Mouse (Mus musculus): ENCODE data around the gene Crybb2.

Crybb2 gene

GRCm38 (mm10) chr5:113030082-113030481, 39.8 kb downstream of the Crybb2 start:
- no peak for DNase-seq

GRCm38 (mm10) chr5:113026706-113027105, 43.2 kb downstream of the Crybb2 start:
- DNase-seq = no peak

GRCm38 (mm10) chr5:113024154-113024764, 45.7 kb downstream of the Crybb2 start:
- peak; percentile 30 to 39 for DNase-seq

GRCm38 (mm10) chr5:113018190-113018589, 51.7 kb downstream of the Crybb2 start:
- no peak for DNase-seq

GRCm38 (mm10) chr5:113017004-113017403, 52.9 kb downstream of the Crybb2 start:
- no peak for DNase-seq

GRCm38 (mm10) chr5:113015236-113016061, 54.5 kb downstream of the Crybb2 start, which contains the start of gene Grk3:
TSS of gene Grk3 (minus strand) at chr5:113015791.
- peak; percentile 41 for DNase-seq

GRCm38 (mm10) chr5:113014808-113015235, 55.1 kb downstream of the Crybb2 start:
- DNase-seq = peak; percentile 23 to 25

- no peak for DNase-seq
Measured at GRCm38 (mm10) chr5:113014111-113014807, 55.7 kb downstream of the Crybb2 start.

- DNase-seq = no peak
Measured at GRCm38 (mm10) chr5:113011926-113012325, 58.0 kb downstream of the Crybb2 start.

- DNase-seq = no peak
Measured at GRCm38 (mm10) chr5:113009183-113009820, 60.6 kb downstream of the Crybb2 start.

GRCm38 (mm10) chr5:113008496-113008895, 61.4 kb downstream of the Crybb2 start:
- DNase-seq = no peak
